Mouse (Mus musculus) thymus, adult 2 months (tissue): ENCODE measurements around the gene Pcp4l1.

Source experiments
- CTCF ChIP-seq: fragments of 200-500 bp; IDR thresholded peaks from 2 replicates; pipeline ENCODE4 v1.5.1; 2012; ENCODE audit warnings: mild to moderate bottlenecking, control low read depth, low read length, moderate library complexity, borderline replicate concordance; ENCODE audit not compliant: control insufficient read depth, poor library complexity, insufficient read depth; ENCODE audit errors: extremely low read depth
- POLR2A ChIP-seq: fragments of 200-500 bp; IDR thresholded peaks from 2 replicates; pipeline ENCODE4 v1.6.1; 2012; ENCODE audit warnings: mild to moderate bottlenecking, low read length, control low read depth, moderate library complexity; ENCODE audit not compliant: control insufficient read depth, poor library complexity, insufficient read depth; ENCODE audit errors: extremely low read depth

- TF ChIP-seq CTCF (no peak), POLR2A (no peak)
These were observed 30.7 kb upstream of the Pcp4l1 start for GRCm38 (mm10) chr1:171226780-171227179.
